ENCODE assay signal across 7 mouse cellular contexts in the genomic region with DNA sequence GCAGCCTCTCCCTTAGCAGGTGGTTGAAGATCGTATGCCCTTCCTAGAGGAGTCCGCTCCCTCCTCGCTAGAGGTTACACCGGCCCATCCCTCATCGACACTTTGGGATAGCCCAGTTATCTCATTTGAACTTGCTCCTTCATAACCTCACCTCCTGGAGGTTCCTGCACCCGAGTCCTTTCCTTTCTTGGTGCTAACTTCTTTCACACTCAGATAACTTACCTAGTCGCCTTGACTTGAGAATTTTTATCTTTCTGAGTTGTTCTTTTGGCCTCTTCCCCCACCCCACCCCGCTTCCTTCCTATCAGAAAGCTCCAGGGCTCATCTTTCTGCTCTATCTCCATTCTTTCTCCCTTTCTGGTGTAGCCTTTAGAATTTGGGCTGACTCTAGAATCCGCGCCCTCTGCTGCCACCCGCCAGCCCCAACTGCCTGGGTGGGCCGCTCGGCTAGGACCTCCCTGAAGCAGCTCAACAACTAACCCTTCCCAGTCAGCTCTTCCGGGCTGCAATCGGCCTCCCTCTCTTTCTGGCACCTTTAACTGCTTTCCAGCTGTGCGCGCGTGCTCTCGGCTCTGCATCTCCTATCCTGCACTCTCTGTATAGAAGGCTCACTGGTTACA. TPM values are rescaled to one million over a fixed set of nuclear protein-coding genes. Genes with fewer than 3 reads are reported as not detected.
A peak's percentile ranks its signal among the peaks of the same experiment; 100 is the strongest.
DNase-seq lines count a peak whose midpoint lies in the region; ATAC-seq and TF ChIP-seq lines count a peak whose summit lies in the region.

No protein-coding gene starts in this region.

- peak overlapping the region; percentile 76 for H3K4me2 ChIP-seq in forebrain, embryonic 12.5 days
- peak overlapping the region; percentile 86 for H3K4me2 ChIP-seq in intestine, embryonic 15.5 days (replicated peaks)

- TF ChIP-seq CTCF in E14TG2a.4 (conservative IDR thresholded peaks at IDR 0.05; ENCODE audit: low read length): no peak

- peak overlapping the region; percentile 32; the same call in 1 of the 2 replicates for H3K27ac ChIP-seq in ES-E14 (ENCODE audit: insufficient read depth, low read depth, low read length, poor library complexity, severe bottlenecking)
- H3K27ac ChIP-seq in forebrain, embryonic 12.5 days: no peak overlapping the region
- peak overlapping the region; percentile 95 for H3K27ac ChIP-seq in intestine, embryonic 15.5 days

- H3K4me1 ChIP-seq in E14TG2a.4 (replicated peaks; ENCODE audit: low read depth, low read length): peaks cover 84% of the 10 kb centered on the region
- H3K4me1 ChIP-seq in ES-E14 (ENCODE audit: control insufficient read depth in 2 of 2, insufficient read depth in 2 of 2, low read length in 2 of 2, poor library complexity in 1 of 2): peaks cover 14 to 29% of the 10 kb centered on the region in 2 experiments; a peak in 3 of 4 replicates
- peaks cover 22% of the 10 kb centered on the region for H3K4me1 ChIP-seq in forebrain, embryonic 12.5 days
- H3K4me1 ChIP-seq in intestine, embryonic 15.5 days (replicated peaks): peaks cover 30% of the 10 kb centered on the region

- peaks cover 6% of the 10 kb centered on the region; the same call in 1 of the 2 replicates for H3K27me3 ChIP-seq in E14TG2a.4 (ENCODE audit: insufficient read depth, low read length)
- peaks cover 47% of the 10 kb centered on the region for H3K27me3 ChIP-seq in forebrain, embryonic 12.5 days
- H3K27me3 ChIP-seq in intestine, embryonic 15.5 days (replicated peaks): no peaks in the 10 kb centered on the region

- ATAC-seq in forebrain, embryonic 12.5 days (ENCODE audit: low FRiP score): no peak
- ATAC-seq in intestine, embryonic 15.5 days: peak; percentile 48

- peak; percentile 80 for DNase-seq in ES-E14 (ENCODE audit: low read depth, low spot score)
- DNase-seq in mesoderm, embryonic 11.5 days (ENCODE audit: low read depth, low spot score): peak; percentile 65
- DNase-seq in thymus, postnatal 25 days: peak; percentile 64
- DNase-seq in urinary bladder, adult 2 months (ENCODE audit: low spot score): no peak

- 5% methylated on average over 19 of the region's 19 CpGs for WGBS in forebrain, embryonic 12.5 days
- 7% methylated on average over 19 of the region's 19 CpGs for WGBS in intestine, embryonic 15.5 days

- H3K4me3 ChIP-seq in E14TG2a.4 (replicated peaks; ENCODE audit: low read length) (peak overlapping the region; percentile 94), ES-E14 (ENCODE audit: insufficient read depth in 1 of 2, low read depth in 1 of 2, low read length in 2 of 2, poor library complexity in 1 of 2, severe bottlenecking in 1 of 2) (peak overlapping the region; percentile 95 to 97; a peak in 3 of 4 replicates)
- no peak overlapping the region for H3K4me3 ChIP-seq in forebrain, embryonic 12.5 days (replicated peaks)
- H3K4me3 ChIP-seq in intestine, embryonic 15.5 days (replicated peaks): peak overlapping the region; percentile 78; the same call in 1 of the 2 replicates

- H3K36me3 ChIP-seq in E14TG2a.4 (ENCODE audit: insufficient read depth, low read length): peaks cover 7% of the 10 kb centered on the region; the same call in 1 of the 2 replicates
- H3K36me3 ChIP-seq in ES-E14 (ENCODE audit: control insufficient read depth, insufficient read depth, low read length, poor library complexity, severe bottlenecking): no peaks in the 10 kb centered on the region
- no peaks in the 10 kb centered on the region for H3K36me3 ChIP-seq in forebrain, embryonic 12.5 days (replicated peaks)
- H3K36me3 ChIP-seq in intestine, embryonic 15.5 days: no peaks in the 10 kb centered on the region

- H3K9me3 ChIP-seq in E14TG2a.4 (ENCODE audit: low read length): no peaks in the 10 kb centered on the region
- no peaks in the 10 kb centered on the region for H3K9me3 ChIP-seq in ES-E14 (ENCODE audit: control insufficient read depth, insufficient read depth, low read depth, low read length)
- H3K9me3 ChIP-seq in forebrain, embryonic 12.5 days: no peaks in the 10 kb centered on the region
- no peaks in the 10 kb centered on the region for H3K9me3 ChIP-seq in intestine, embryonic 15.5 days

- H3K9ac ChIP-seq in ES-E14 (ENCODE audit: insufficient read depth, low read depth, low read length, poor library complexity, severe bottlenecking): no peak overlapping the region
- H3K9ac ChIP-seq in forebrain, embryonic 12.5 days: no peak overlapping the region
- H3K9ac ChIP-seq in intestine, embryonic 15.5 days: no peak overlapping the region

- in situ Hi-C loops in ES-E14 (cut with MboI; ENCODE audit: low sequenced_read_pairs in 2 of 2, unreplicated experiment in 2 of 2): no loop called here

TF ChIP-seq in ES-E14, 5 proteins besides CTCF, POLR2A, EP300 and RAD21:
- TF ChIP-seq HCFC1 (IDR thresholded peaks at IDR 0.05; ENCODE audit: borderline replicate concordance, insufficient read depth, low read length): no peak
- no peak for TF ChIP-seq CHD2 (IDR thresholded peaks at IDR 0.05; ENCODE audit: low read depth, low read length)
- no peak for TF ChIP-seq MAFK (IDR thresholded peaks at IDR 0.05; ENCODE audit: insufficient read depth, low read depth, low read length)
- no peak for TF ChIP-seq ZNF384 (IDR thresholded peaks at IDR 0.05; ENCODE audit: low read depth, low read length)
- TF ChIP-seq ZC3H11A (IDR thresholded peaks at IDR 0.05; ENCODE audit: borderline replicate concordance, low read depth, low read length): no peak

RNA-seq across cellular contexts. Expression of gene Slc12a4, which starts 0.9 kb away (rescaled TPM):
- total RNA-seq in ES-E14 (2012; rRNA removed): 70.1 and 133 TPM in 2 replicates
- polyA plus RNA-seq in forebrain, embryonic 12.5 days (2016; fragmentation: Nextera tagmentation; extraction: Ambion mirVana): 12.0 and 13.0 TPM in 2 replicates
- 23.9 and 24.0 TPM in 2 replicates for polyA plus RNA-seq in intestine, embryonic 15.5 days (2015; fragmentation: Nextera tagmentation; extraction: Ambion mirVana)
- 64.3 and 69.6 TPM in 2 replicates for polyA plus RNA-seq in urinary bladder, adult 2 months (2012; rRNA removed)

RNA-seq across cellular contexts. Expression of gene Dpep3, which starts 12.4 kb away (rescaled TPM):
- total RNA-seq in ES-E14 (2012; rRNA removed): 1.0 and 1.5 TPM in 2 replicates
- polyA plus RNA-seq in forebrain, embryonic 12.5 days (2016; fragmentation: Nextera tagmentation; extraction: Ambion mirVana): not detected in 2 replicates
- not detected in 2 replicates for polyA plus RNA-seq in intestine, embryonic 15.5 days (2015; fragmentation: Nextera tagmentation; extraction: Ambion mirVana)
- 0.12 and 0.17 TPM in 2 replicates for polyA plus RNA-seq in urinary bladder, adult 2 months (2012; rRNA removed)

RNA-seq across cellular contexts. Expression of gene Lcat, which starts 23.6 kb away (rescaled TPM):
- 2.4 and 3.6 TPM in 2 replicates for total RNA-seq in ES-E14 (2012; rRNA removed)
- 0.54 and 0.56 TPM in 2 replicates for polyA plus RNA-seq in forebrain, embryonic 12.5 days (2016; fragmentation: Nextera tagmentation; extraction: Ambion mirVana)
- 2.1 and 2.3 TPM in 2 replicates for polyA plus RNA-seq in intestine, embryonic 15.5 days (2015; fragmentation: Nextera tagmentation; extraction: Ambion mirVana)
- 3.7 and 5.2 TPM in 2 replicates for polyA plus RNA-seq in urinary bladder, adult 2 months (2012; rRNA removed)

RNA-seq across cellular contexts. Expression of gene Dus2, which starts 24.3 kb away (rescaled TPM):
- 16.8 and 17.4 TPM in 2 replicates for total RNA-seq in ES-E14 (2012; rRNA removed)
- polyA plus RNA-seq in forebrain, embryonic 12.5 days (2016; fragmentation: Nextera tagmentation; extraction: Ambion mirVana): 15.4 and 18.4 TPM in 2 replicates
- polyA plus RNA-seq in intestine, embryonic 15.5 days (2015; fragmentation: Nextera tagmentation; extraction: Ambion mirVana): 16.2 and 17.5 TPM in 2 replicates
- polyA plus RNA-seq in urinary bladder, adult 2 months (2012; rRNA removed): 16.6 and 19.3 TPM in 2 replicates

RNA-seq across cellular contexts. Expression of gene Psmb10, which starts 28.6 kb away (rescaled TPM):
- 70.9 and 81.5 TPM in 2 replicates for total RNA-seq in ES-E14 (2012; rRNA removed)
- 18.9 and 22.8 TPM in 2 replicates for polyA plus RNA-seq in forebrain, embryonic 12.5 days (2016; fragmentation: Nextera tagmentation; extraction: Ambion mirVana)
- 76.6 and 99.7 TPM in 2 replicates for polyA plus RNA-seq in intestine, embryonic 15.5 days (2015; fragmentation: Nextera tagmentation; extraction: Ambion mirVana)
- 82.8 and 98.7 TPM in 2 replicates for polyA plus RNA-seq in urinary bladder, adult 2 months (2012; rRNA removed)
